ENCODE assay signal across 17 mouse cellular contexts in genomic region chr3:65598071-65598830, GRCm38 (mm10).
DNase-seq lines count a peak whose midpoint lies in the region; ATAC-seq lines count a peak whose summit lies in the region.
"Had no signal": no experiment of that assay in that cellular context is flagged by ENCODE, and none has a peak within 500 bp of the region (broad histone marks: within the 10 kb centered on the region; RNA-seq: fewer than 3 reads in every experiment).

No protein-coding gene starts in this region.

- no peaks in the 10 kb centered on the region for H3K27me3 ChIP-seq in midbrain, embryonic 11.5 days (ENCODE audit: control insufficient read depth, insufficient read depth, low read length)
- H3K27me3 ChIP-seq in midbrain, embryonic 16.5 days (ENCODE audit: control insufficient read depth, insufficient read depth, low read depth, low read length) = no peaks in the 10 kb centered on the region
- H3K27me3 ChIP-seq in embryonic facial prominence, embryonic 11.5 days (ENCODE audit: control insufficient read depth, insufficient read depth, low read length) = no peaks in the 10 kb centered on the region
- no peaks in the 10 kb centered on the region for H3K27me3 ChIP-seq in hindbrain, embryonic 10.5 days (ENCODE audit: insufficient read depth, poor library complexity, severe bottlenecking)
- H3K27me3 ChIP-seq: limb, embryonic 15.5 days; midbrain, embryonic 12.5 days had no signal

- H3K36me3 ChIP-seq in midbrain, embryonic 11.5 days (ENCODE audit: control insufficient read depth, insufficient read depth, low read length) = no peaks in the 10 kb centered on the region
- no peaks in the 10 kb centered on the region for H3K36me3 ChIP-seq in midbrain, embryonic 16.5 days (ENCODE audit: control insufficient read depth, insufficient read depth, low read length)
- H3K36me3 ChIP-seq in embryonic facial prominence, embryonic 11.5 days (replicated peaks; ENCODE audit: control insufficient read depth, insufficient read depth, low read depth, low read length) = no peaks in the 10 kb centered on the region
- no peaks in the 10 kb centered on the region for H3K36me3 ChIP-seq in hindbrain, embryonic 10.5 days
- H3K36me3 ChIP-seq: limb, embryonic 15.5 days; midbrain, embryonic 12.5 days had no signal

- no peaks in the 10 kb centered on the region for H3K4me1 ChIP-seq in midbrain, embryonic 11.5 days (ENCODE audit: control insufficient read depth, insufficient read depth, low read length)
- H3K4me1 ChIP-seq in midbrain, embryonic 16.5 days (ENCODE audit: control insufficient read depth, insufficient read depth, low read length) = no peaks in the 10 kb centered on the region
- no peaks in the 10 kb centered on the region for H3K4me1 ChIP-seq in embryonic facial prominence, embryonic 11.5 days (ENCODE audit: control insufficient read depth, insufficient read depth, low read length)
- peaks cover 14% of the 10 kb centered on the region for H3K4me1 ChIP-seq in hindbrain, embryonic 10.5 days (replicated peaks)
- H3K4me1 ChIP-seq: midbrain, embryonic 12.5 days had no signal

- 65% methylated on average over 7 of the region's 7 CpGs for WGBS in midbrain, embryonic 11.5 days
- WGBS in midbrain, embryonic 16.5 days = 63% methylated on average over 7 of the region's 7 CpGs
- WGBS in embryonic facial prominence, embryonic 11.5 days = 53% methylated on average over 7 of the region's 7 CpGs
- 57% methylated on average over 7 of the region's 7 CpGs for WGBS in hindbrain, embryonic 10.5 days

- no peak overlapping the region for H3K9ac ChIP-seq in midbrain, embryonic 11.5 days (ENCODE audit: low read length)
- H3K9ac ChIP-seq in midbrain, embryonic 16.5 days (ENCODE audit: low read depth, low read length) = no peak overlapping the region
- no peak overlapping the region for H3K9ac ChIP-seq in embryonic facial prominence, embryonic 11.5 days (replicated peaks; ENCODE audit: low read length)
- H3K9ac ChIP-seq: limb, embryonic 15.5 days; liver, postnatal 0 days; midbrain, embryonic 12.5 days had no signal

- DNase-seq in embryo, embryonic 10.5 days (ENCODE audit: low spot score) = peak; percentile 22
- DNase-seq in embryo, embryonic 9.5 days (ENCODE audit: extremely low spot score) = no peak
- peak; percentile 60 for DNase-seq in midbrain, embryonic 11.5 days (ENCODE audit: low spot score, missing footprints)
- DNase-seq in embryonic facial prominence, embryonic 11.5 days (ENCODE audit: low spot score) = peak; percentile 43
- DNase-seq in hindbrain, embryonic 10.5 days (ENCODE audit: low spot score) = no peak
- no peak for DNase-seq in right cerebral cortex, adult 2 months (ENCODE audit: low spot score in 2 of 2)
- DNase-seq: cerebellum, adult 11 months; cerebellum, postnatal 36 days; gastrocnemius, postnatal 10 days; heart, adult 2 months; liver, postnatal 0 days; lung, postnatal 36 days; right cerebral cortex, postnatal 4 days had no signal

- no peak overlapping the region for H3K4me3 ChIP-seq in midbrain, embryonic 11.5 days (ENCODE audit: low read depth, low read length)
- H3K4me3 ChIP-seq in midbrain, embryonic 16.5 days (ENCODE audit: low read depth, low read length) = no peak overlapping the region
- H3K4me3 ChIP-seq in embryonic facial prominence, embryonic 11.5 days (ENCODE audit: low read depth, low read length) = no peak overlapping the region
- no peak overlapping the region for H3K4me3 ChIP-seq in hindbrain, embryonic 10.5 days
- H3K4me3 ChIP-seq: heart, adult 2 months; limb, embryonic 15.5 days; midbrain, embryonic 12.5 days had no signal

- no peak for ATAC-seq in midbrain, embryonic 11.5 days (ENCODE audit: low FRiP score)
- ATAC-seq in midbrain, embryonic 16.5 days = no peak
- peak; percentile 59; the same call in 1 of the 2 replicates for ATAC-seq in embryonic facial prominence, embryonic 11.5 days (replicated peaks; ENCODE audit: insufficient number of reproducible peaks, low FRiP score, low TSS enrichment, low read depth)
- ATAC-seq in granulocyte monocyte progenitor cell, adult 5-6 weeks (replicated peaks; ENCODE audit: poor library complexity, severe bottlenecking) = peak; percentile 59
- ATAC-seq: liver, postnatal 0 days had no signal

- H3K27ac ChIP-seq in midbrain, embryonic 11.5 days (ENCODE audit: low read depth, low read length) = no peak overlapping the region
- H3K27ac ChIP-seq in midbrain, embryonic 16.5 days (ENCODE audit: low read length) = no peak overlapping the region
- H3K27ac ChIP-seq in embryonic facial prominence, embryonic 11.5 days (replicated peaks; ENCODE audit: low read depth, low read length) = no peak overlapping the region
- no peak overlapping the region for H3K27ac ChIP-seq in hindbrain, embryonic 10.5 days
- H3K27ac ChIP-seq: heart, adult 2 months; limb, embryonic 15.5 days; midbrain, embryonic 12.5 days had no signal

- H3K4me2 ChIP-seq in midbrain, embryonic 11.5 days = no peak overlapping the region
- H3K4me2 ChIP-seq in midbrain, embryonic 16.5 days (ENCODE audit: low read length) = no peak overlapping the region
- no peak overlapping the region for H3K4me2 ChIP-seq in embryonic facial prominence, embryonic 11.5 days (ENCODE audit: low read depth, low read length)
- H3K4me2 ChIP-seq: limb, embryonic 15.5 days; midbrain, embryonic 12.5 days had no signal

- H3K9me3 ChIP-seq in midbrain, embryonic 11.5 days (ENCODE audit: control insufficient read depth, low read length) = no peaks in the 10 kb centered on the region
- no peaks in the 10 kb centered on the region for H3K9me3 ChIP-seq in midbrain, embryonic 16.5 days (replicated peaks; ENCODE audit: control insufficient read depth, low read length, poor library complexity, severe bottlenecking)
- H3K9me3 ChIP-seq in embryonic facial prominence, embryonic 11.5 days (replicated peaks; ENCODE audit: control insufficient read depth, low read length) = no peaks in the 10 kb centered on the region
- H3K9me3 ChIP-seq in hindbrain, embryonic 10.5 days = no peaks in the 10 kb centered on the region
- H3K9me3 ChIP-seq: limb, embryonic 15.5 days; midbrain, embryonic 12.5 days had no signal

Comparison
In these comparisons a context has a peak if more than half of its experiments do, and no peak if none do; other contexts are left out.
1. DNase-seq: peak in embryo, embryonic 10.5 days (single experiment), midbrain, embryonic 11.5 days (single experiment) and embryonic facial prominence, embryonic 11.5 days (single experiment); none in embryo, embryonic 9.5 days (single experiment), hindbrain, embryonic 10.5 days (single experiment) and right cerebral cortex, adult 2 months (0 of 2).
2. ATAC-seq: peak in embryonic facial prominence, embryonic 11.5 days (single experiment) and granulocyte monocyte progenitor cell, adult 5-6 weeks (single experiment); none in midbrain, embryonic 11.5 days (single experiment) and midbrain, embryonic 16.5 days (single experiment).